Mouse (Mus musculus) hematopoietic multipotent progenitor cell, adult 10-12 weeks (in vitro differentiated cells): ENCODE measurements around the gene Lats1. TPM values are rescaled to one million over a fixed set of nuclear protein-coding genes. Genes with fewer than 3 reads are reported as not detected.

Experiments
- polyA plus RNA-seq: library from polyadenylated mRNA; stranded (reverse); fragments of >175 nt; gene quantifications from 2 replicates; pipeline ENCODE4 v1.2.3, GENCODE M21; 2012; ENCODE audit warnings: low replicate concordance

Lats1 gene
- polyA plus RNA-seq, result 7.2 and 8.8 TPM in 2 replicates

GRCm38 (mm10) chr10:7680731-7681301, at the start of gene Lats1, which contains the start of gene Pcmt1:
Gene Lats1, plus strand, starts transcription at chr10:7681214.
Gene Pcmt1, minus strand, starts transcription at chr10:7681136.

GRCm38 (mm10) chr10:7667342-7667802, 13.6 kb upstream of the Lats1 start, which contains the start of gene Nup43:
Gene Nup43, plus strand, starts transcription at chr10:7667503.

DNA sequence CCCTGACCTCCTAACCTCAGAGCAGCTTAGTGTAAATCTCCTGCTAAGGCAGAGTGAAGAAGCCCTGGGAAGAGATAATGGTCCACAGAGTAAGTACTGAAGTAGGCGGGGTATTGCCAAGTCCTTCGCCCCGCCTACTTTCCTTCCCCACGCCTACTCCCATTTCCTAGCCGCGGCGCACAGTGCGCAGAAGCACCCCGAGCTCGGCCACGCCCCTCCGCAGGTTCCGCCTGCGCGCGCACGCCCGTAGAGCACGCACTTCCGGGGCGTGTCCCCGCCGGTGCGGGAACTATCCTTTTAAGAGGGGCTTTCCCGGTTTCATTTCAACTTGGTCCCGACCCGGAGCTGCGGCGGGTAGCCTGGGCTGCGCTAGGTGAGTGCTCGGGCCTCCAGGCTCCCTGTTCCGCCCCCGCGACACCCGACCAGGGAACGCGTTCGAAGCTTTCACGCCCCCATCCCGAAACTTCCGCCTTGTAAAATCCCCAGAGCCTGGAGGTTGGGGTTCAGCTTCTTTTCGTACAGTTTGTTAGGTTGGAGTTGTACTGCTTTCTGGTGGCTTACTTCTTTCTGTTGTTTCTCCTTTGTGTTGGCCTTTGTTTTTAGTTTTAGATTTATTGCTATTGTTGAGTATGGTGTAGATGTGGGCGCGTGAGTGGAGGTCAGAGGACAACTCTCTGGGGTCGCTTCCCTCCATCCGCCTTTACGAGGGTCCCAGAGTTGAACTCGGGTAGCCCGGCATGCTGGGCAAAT, 44.9 kb downstream of the Lats1 start, which contains the start of gene Katna1:
Katna1 (plus strand) TSS at position 250 of the 750 bp plus-strand sequence.

Other genes starting within 250 kb of the Lats1 start
- 0.22 and 0.54 TPM in 2 replicates for gene Ulbp1, start 207.6 kb upstream of the Lats1 start, polyA plus RNA-seq
- 1.8 and 2.1 TPM in 2 replicates for gene Lrp11, start 91.4 kb upstream of the Lats1 start, polyA plus RNA-seq
- gene Nup43, start 13.7 kb upstream of the Lats1 start, polyA plus RNA-seq, result 0.51 and 1.1 TPM in 2 replicates
- 36.5 and 39.8 TPM in 2 replicates for gene Pcmt1, start 78 bp upstream of the Lats1 start, polyA plus RNA-seq
- gene Katna1, start 44.8 kb downstream of the Lats1 start, polyA plus RNA-seq, result 0.93 and 2.3 TPM in 2 replicates
- gene Ginm1, start 111.6 kb downstream of the Lats1 start, polyA plus RNA-seq, result 18.7 and 20.9 TPM in 2 replicates
- gene Ppil4, start 111.7 kb downstream of the Lats1 start, polyA plus RNA-seq, result 0.89 and 8.2 TPM in 2 replicates
- gene Zc3h12d, start 151.3 kb downstream of the Lats1 start, polyA plus RNA-seq, result 21.7 and 32.1 TPM in 2 replicates